ENCODE assay signal across 8 mouse cellular contexts in the genomic region with DNA sequence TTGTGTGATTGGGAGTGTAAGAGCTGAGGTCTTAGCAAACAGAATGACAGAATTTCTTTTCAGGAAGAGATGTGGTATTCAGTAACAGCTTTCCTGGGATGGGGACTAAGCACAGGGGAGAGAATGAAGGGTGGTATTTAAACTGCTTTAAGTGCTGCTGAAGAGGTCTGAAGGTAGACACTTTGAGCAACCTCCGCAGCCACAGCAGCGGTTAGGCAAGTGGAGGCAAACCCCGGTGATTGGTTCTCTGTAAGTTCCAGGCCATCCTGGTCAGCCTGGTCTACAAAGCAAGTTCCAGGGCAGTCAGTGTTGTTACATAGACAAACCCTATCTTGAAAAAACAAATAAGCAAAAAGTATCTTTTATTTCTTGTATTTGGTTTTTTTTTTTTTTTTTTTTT. TPM values are rescaled to one million over a fixed set of nuclear protein-coding genes. Genes with fewer than 3 reads are reported as not detected.
DNase-seq lines count a peak whose midpoint lies in the region; ATAC-seq and TF ChIP-seq lines count a peak whose summit lies in the region.

No protein-coding gene starts in this region.

- no peaks in the 10 kb centered on the region for H3K9me3 ChIP-seq in kidney, postnatal 0 days (replicated peaks; ENCODE audit: low read length)
- H3K9me3 ChIP-seq in embryonic facial prominence, embryonic 13.5 days, result no peaks in the 10 kb centered on the region
- no peaks in the 10 kb centered on the region for H3K9me3 ChIP-seq in limb, embryonic 13.5 days
- H3K9me3 ChIP-seq in neural tube, embryonic 12.5 days, result no peaks in the 10 kb centered on the region

- no peak for DNase-seq in kidney, postnatal 0 days (ENCODE audit: low spot score)
- no peak for DNase-seq in kidney, postnatal 10 days
- no peak for DNase-seq in right cerebral cortex, postnatal 14 days
- no peak for DNase-seq in layer of hippocampus, postnatal 36 days
- DNase-seq in adrenal gland, postnatal 25 days, result no peak

- peak overlapping the region; percentile 66 for H3K9ac ChIP-seq in kidney, postnatal 0 days (ENCODE audit: low read depth, low read length)
- H3K9ac ChIP-seq in embryonic facial prominence, embryonic 13.5 days, result peak overlapping the region; percentile 76
- peak overlapping the region; percentile 77 for H3K9ac ChIP-seq in limb, embryonic 13.5 days
- H3K9ac ChIP-seq in neural tube, embryonic 12.5 days, result peak overlapping the region; percentile 64; the same call in 1 of the 2 replicates

- H3K27me3 ChIP-seq in kidney, postnatal 0 days (ENCODE audit: insufficient read depth, low read length), result no peaks in the 10 kb centered on the region
- H3K27me3 ChIP-seq in embryonic facial prominence, embryonic 13.5 days, result no peaks in the 10 kb centered on the region
- H3K27me3 ChIP-seq in limb, embryonic 13.5 days, result no peaks in the 10 kb centered on the region
- no peaks in the 10 kb centered on the region for H3K27me3 ChIP-seq in neural tube, embryonic 12.5 days (replicated peaks)

- H3K36me3 ChIP-seq in kidney, postnatal 0 days (ENCODE audit: insufficient read depth, low read length), result peaks cover 14% of the 10 kb centered on the region
- peaks cover 31% of the 10 kb centered on the region for H3K36me3 ChIP-seq in embryonic facial prominence, embryonic 13.5 days
- peaks cover 36% of the 10 kb centered on the region for H3K36me3 ChIP-seq in limb, embryonic 13.5 days
- peaks cover 21% of the 10 kb centered on the region for H3K36me3 ChIP-seq in neural tube, embryonic 12.5 days

- no peak for TF ChIP-seq CTCF in kidney, postnatal 0 days (IDR thresholded peaks at IDR 0.05; ENCODE audit: low read depth)

- H3K4me1 ChIP-seq in kidney, postnatal 0 days (replicated peaks; ENCODE audit: insufficient read depth, low read length), result peaks cover 22% of the 10 kb centered on the region
- H3K4me1 ChIP-seq in embryonic facial prominence, embryonic 13.5 days, result peaks cover 57% of the 10 kb centered on the region
- peaks cover 51% of the 10 kb centered on the region for H3K4me1 ChIP-seq in limb, embryonic 13.5 days
- H3K4me1 ChIP-seq in neural tube, embryonic 12.5 days, result peaks cover 50% of the 10 kb centered on the region

- H3K27ac ChIP-seq in kidney, postnatal 0 days, result peak overlapping the region; percentile 97
- H3K27ac ChIP-seq in embryonic facial prominence, embryonic 13.5 days, result peak overlapping the region; percentile 98
- peak overlapping the region; percentile 98 for H3K27ac ChIP-seq in limb, embryonic 13.5 days
- 0 out of 2 replicates have a peak overlapping the region, but pooled peaks have one; percentile 70 for H3K27ac ChIP-seq in neural tube, embryonic 12.5 days

- WGBS in kidney, postnatal 0 days, result 6% methylated on average over 3 of the region's 3 CpGs
- 19% methylated on average over 3 of the region's 3 CpGs for WGBS in embryonic facial prominence, embryonic 13.5 days
- 14% methylated on average over 3 of the region's 3 CpGs for WGBS in limb, embryonic 13.5 days
- WGBS in neural tube, embryonic 12.5 days, result 18% methylated on average over 3 of the region's 3 CpGs

- ATAC-seq in kidney, postnatal 0 days (replicated peaks; ENCODE audit: low FRiP score, low read depth), result no peak
- no peak for ATAC-seq in embryonic facial prominence, embryonic 13.5 days (ENCODE audit: insufficient number of reproducible peaks, insufficient read depth, low FRiP score, low TSS enrichment, low read depth)
- ATAC-seq in limb, embryonic 13.5 days (ENCODE audit: low FRiP score, low read depth), result no peak
- no peak for ATAC-seq in neural tube, embryonic 12.5 days (ENCODE audit: low FRiP score, low read depth)

- peak overlapping the region; percentile 51 for H3K4me3 ChIP-seq in kidney, postnatal 0 days (replicated peaks; ENCODE audit: low read depth, low read length)
- H3K4me3 ChIP-seq in embryonic facial prominence, embryonic 13.5 days, result peak overlapping the region; percentile 52
- peak overlapping the region; percentile 68 for H3K4me3 ChIP-seq in limb, embryonic 13.5 days
- peak overlapping the region; percentile 56 for H3K4me3 ChIP-seq in neural tube, embryonic 12.5 days

- H3K4me2 ChIP-seq in kidney, postnatal 0 days (ENCODE audit: low read length), result peak overlapping the region; percentile 91
- peak overlapping the region; percentile 89 for H3K4me2 ChIP-seq in embryonic facial prominence, embryonic 13.5 days
- H3K4me2 ChIP-seq in limb, embryonic 13.5 days (replicated peaks), result peak overlapping the region; percentile 88
- peak overlapping the region; percentile 80 for H3K4me2 ChIP-seq in neural tube, embryonic 12.5 days (replicated peaks)

RNA-seq across cellular contexts. Expression of gene Shc1, which starts 1.7 kb away (rescaled TPM):
- 72.0 and 73.2 TPM in 2 replicates for polyA plus RNA-seq in kidney, postnatal 0 days (2015; fragmentation: Nextera tagmentation; extraction: Ambion mirVana)
- polyA plus RNA-seq in embryonic facial prominence, embryonic 13.5 days (2015; fragmentation: Nextera tagmentation; extraction: Ambion mirVana), result 91.4 and 93.3 TPM in 2 replicates
- 102 and 108 TPM in 2 replicates for polyA plus RNA-seq in limb, embryonic 13.5 days (2015; fragmentation: Nextera tagmentation; extraction: Ambion mirVana)
- 51.4 and 57.5 TPM in 2 replicates for polyA plus RNA-seq in neural tube, embryonic 12.5 days (2016; fragmentation: Nextera tagmentation; extraction: Ambion mirVana)
- total RNA-seq in layer of hippocampus, postnatal 36 days (2021), result 10 to 100 TPM; 12.1 to 12.4 TPM
- total RNA-seq in adrenal gland, postnatal 25 days (2021), result 74.4 and 101 TPM in 2 replicates

RNA-seq across cellular contexts. Expression of gene Cks1b, which starts 1.8 kb away (rescaled TPM):
- 315 and 326 TPM in 2 replicates for polyA plus RNA-seq in kidney, postnatal 0 days (2015; fragmentation: Nextera tagmentation; extraction: Ambion mirVana)
- polyA plus RNA-seq in embryonic facial prominence, embryonic 13.5 days (2015; fragmentation: Nextera tagmentation; extraction: Ambion mirVana), result 513 and 525 TPM in 2 replicates
- polyA plus RNA-seq in limb, embryonic 13.5 days (2015; fragmentation: Nextera tagmentation; extraction: Ambion mirVana), result 508 and 542 TPM in 2 replicates
- 252 and 272 TPM in 2 replicates for polyA plus RNA-seq in neural tube, embryonic 12.5 days (2016; fragmentation: Nextera tagmentation; extraction: Ambion mirVana)
- 1 to 10 TPM; 3.1 TPM for total RNA-seq in layer of hippocampus, postnatal 36 days (2021)
- total RNA-seq in adrenal gland, postnatal 25 days (2021), result 24.8 and 26.2 TPM in 2 replicates

RNA-seq across cellular contexts. Expression of gene Flad1, which starts 8.3 kb away (rescaled TPM):
- 28.8 and 29.8 TPM in 2 replicates for polyA plus RNA-seq in kidney, postnatal 0 days (2015; fragmentation: Nextera tagmentation; extraction: Ambion mirVana)
- polyA plus RNA-seq in embryonic facial prominence, embryonic 13.5 days (2015; fragmentation: Nextera tagmentation; extraction: Ambion mirVana), result 29.4 and 29.5 TPM in 2 replicates
- 27.1 and 28.2 TPM in 2 replicates for polyA plus RNA-seq in limb, embryonic 13.5 days (2015; fragmentation: Nextera tagmentation; extraction: Ambion mirVana)
- 33.4 and 35.0 TPM in 2 replicates for polyA plus RNA-seq in neural tube, embryonic 12.5 days (2016; fragmentation: Nextera tagmentation; extraction: Ambion mirVana)
- total RNA-seq in layer of hippocampus, postnatal 36 days (2021), result 10 to 100 TPM; 35.8 to 39.2 TPM
- total RNA-seq in adrenal gland, postnatal 25 days (2021), result 34.7 and 35.4 TPM in 2 replicates

RNA-seq across cellular contexts. Expression of gene Pygo2, which starts 10.0 kb away (rescaled TPM):
- polyA plus RNA-seq in kidney, postnatal 0 days (2015; fragmentation: Nextera tagmentation; extraction: Ambion mirVana), result 29.2 and 30.3 TPM in 2 replicates
- polyA plus RNA-seq in embryonic facial prominence, embryonic 13.5 days (2015; fragmentation: Nextera tagmentation; extraction: Ambion mirVana), result 47.8 and 50.5 TPM in 2 replicates
- 49.7 and 50.3 TPM in 2 replicates for polyA plus RNA-seq in limb, embryonic 13.5 days (2015; fragmentation: Nextera tagmentation; extraction: Ambion mirVana)
- polyA plus RNA-seq in neural tube, embryonic 12.5 days (2016; fragmentation: Nextera tagmentation; extraction: Ambion mirVana), result 55.9 and 57.3 TPM in 2 replicates
- total RNA-seq in layer of hippocampus, postnatal 36 days (2021), result 10 to 100 TPM; 59.4 to 64.8 TPM
- total RNA-seq in adrenal gland, postnatal 25 days (2021), result 38.6 and 46.8 TPM in 2 replicates

RNA-seq across cellular contexts. Expression of gene Pbxip1, which starts 16.5 kb away (rescaled TPM):
- polyA plus RNA-seq in kidney, postnatal 0 days (2015; fragmentation: Nextera tagmentation; extraction: Ambion mirVana), result 65.2 and 67.1 TPM in 2 replicates
- polyA plus RNA-seq in embryonic facial prominence, embryonic 13.5 days (2015; fragmentation: Nextera tagmentation; extraction: Ambion mirVana), result 25.2 and 27.7 TPM in 2 replicates
- 34.1 and 35.2 TPM in 2 replicates for polyA plus RNA-seq in limb, embryonic 13.5 days (2015; fragmentation: Nextera tagmentation; extraction: Ambion mirVana)
- 15.5 and 16.8 TPM in 2 replicates for polyA plus RNA-seq in neural tube, embryonic 12.5 days (2016; fragmentation: Nextera tagmentation; extraction: Ambion mirVana)
- total RNA-seq in layer of hippocampus, postnatal 36 days (2021), result 10 to 100 TPM; 38.3 to 43.4 TPM
- 37.9 and 51.1 TPM in 2 replicates for total RNA-seq in adrenal gland, postnatal 25 days (2021)
